Comparison of ENCODE assay signal across 7 mouse cellular contexts in the genomic region with DNA sequence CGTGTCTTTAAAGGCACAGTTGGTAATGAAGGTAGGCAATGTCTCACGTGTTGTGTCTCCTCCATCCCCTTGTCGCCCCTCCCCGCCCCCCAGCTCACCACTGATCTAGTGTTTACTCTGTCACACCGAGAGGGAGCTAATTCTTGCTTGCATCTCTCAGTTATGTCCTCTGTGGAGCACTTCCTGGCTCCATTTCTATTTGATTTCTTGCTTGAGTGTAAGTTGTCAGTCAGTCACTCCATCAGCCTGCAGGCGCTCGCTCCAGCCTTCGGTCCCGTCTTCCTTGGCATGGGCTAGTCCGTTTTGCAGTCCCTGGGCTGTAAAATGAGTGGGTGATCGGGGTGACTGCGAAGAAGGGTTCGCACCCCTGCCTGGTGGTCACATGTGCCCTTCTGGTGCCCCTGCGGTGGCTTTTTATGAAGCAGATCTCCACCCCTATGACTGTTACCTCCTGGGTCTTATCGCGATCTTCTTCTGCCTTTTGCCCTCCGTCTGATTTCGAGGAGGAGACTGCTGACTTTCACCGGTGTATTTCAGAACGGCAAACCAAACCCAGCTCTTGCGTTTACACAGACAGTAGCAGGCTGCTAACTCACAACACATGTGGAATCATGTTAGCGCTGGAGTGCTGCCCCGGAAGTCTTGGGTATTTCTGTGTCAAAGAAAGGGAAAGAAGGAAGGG. TPM values are rescaled to one million over a fixed set of nuclear protein-coding genes. Genes with fewer than 3 reads are reported as not detected.
DNase-seq lines count a peak whose midpoint lies in the region; ATAC-seq and TF ChIP-seq lines count a peak whose summit lies in the region.

No protein-coding gene starts in this region.

- TF ChIP-seq CTCF in testis, adult 2 months (IDR thresholded peaks at IDR 0.05; ENCODE audit: control insufficient read depth, insufficient read depth, insufficient replicate concordance, low read depth, low read length), result no peak

- H3K4me3 ChIP-seq in testis, adult 2 months (ENCODE audit: control insufficient read depth, low read depth, low read length), result peak overlapping the region; percentile 57
- peak overlapping the region; percentile 56 for H3K4me3 ChIP-seq in hindbrain, embryonic 10.5 days
- H3K4me3 ChIP-seq in lung, embryonic 15.5 days, result peak overlapping the region; percentile 37
- peak overlapping the region; percentile 37 for H3K4me3 ChIP-seq in neural tube, embryonic 14.5 days (ENCODE audit: low read depth, low read length)

- no peak overlapping the region for H3K27ac ChIP-seq in testis, adult 2 months (ENCODE audit: control insufficient read depth, insufficient read depth, low read depth, low read length)
- H3K27ac ChIP-seq in hindbrain, embryonic 10.5 days, result peak overlapping the region; percentile 83
- H3K27ac ChIP-seq in lung, embryonic 15.5 days, result peak overlapping the region; percentile 42
- H3K27ac ChIP-seq in neural tube, embryonic 14.5 days (ENCODE audit: low read depth, low read length), result peak overlapping the region; percentile 44; the same call in 1 of the 2 replicates

- H3K4me1 ChIP-seq in testis, adult 2 months (ENCODE audit: control insufficient read depth, insufficient read depth, low read length), result peaks cover 14% of the 10 kb centered on the region
- peaks cover 73% of the 10 kb centered on the region for H3K4me1 ChIP-seq in hindbrain, embryonic 10.5 days (replicated peaks)
- H3K4me1 ChIP-seq in lung, embryonic 15.5 days, result peaks cover 58% of the 10 kb centered on the region
- peaks cover 27% of the 10 kb centered on the region; the same call in 1 of the 2 replicates for H3K4me1 ChIP-seq in neural tube, embryonic 14.5 days (ENCODE audit: control insufficient read depth, insufficient read depth, low read length)

- 0 out of 2 replicates have a peak, but pooled peaks cover 3% of the 10 kb centered on the region for H3K27me3 ChIP-seq in testis, adult 2 months (ENCODE audit: control insufficient read depth, insufficient read depth, low read length)
- peaks cover 21% of the 10 kb centered on the region for H3K27me3 ChIP-seq in hindbrain, embryonic 10.5 days (ENCODE audit: insufficient read depth, poor library complexity, severe bottlenecking)
- H3K27me3 ChIP-seq in lung, embryonic 15.5 days, result no peaks in the 10 kb centered on the region; the same call in 1 of the 2 replicates
- no peaks in the 10 kb centered on the region; the same call in none of the 2 replicates for H3K27me3 ChIP-seq in neural tube, embryonic 14.5 days (ENCODE audit: control insufficient read depth, insufficient read depth, low read length)

- H3K36me3 ChIP-seq in testis, adult 2 months (ENCODE audit: control insufficient read depth, insufficient read depth, low read length), result no peaks in the 10 kb centered on the region
- no peaks in the 10 kb centered on the region for H3K36me3 ChIP-seq in hindbrain, embryonic 10.5 days
- H3K36me3 ChIP-seq in lung, embryonic 15.5 days, result no peaks in the 10 kb centered on the region
- no peaks in the 10 kb centered on the region for H3K36me3 ChIP-seq in neural tube, embryonic 14.5 days (ENCODE audit: control insufficient read depth, insufficient read depth, low read length)

- peak overlapping the region; percentile 19; the same call in 1 of the 2 replicates for H3K9ac ChIP-seq in lung, embryonic 15.5 days
- peak overlapping the region; percentile 42; the same call in 1 of the 2 replicates for H3K9ac ChIP-seq in neural tube, embryonic 14.5 days (replicated peaks; ENCODE audit: low read depth, low read length)

- no peaks in the 10 kb centered on the region for H3K9me3 ChIP-seq in hindbrain, embryonic 10.5 days
- no peaks in the 10 kb centered on the region for H3K9me3 ChIP-seq in lung, embryonic 15.5 days
- no peaks in the 10 kb centered on the region for H3K9me3 ChIP-seq in neural tube, embryonic 14.5 days (ENCODE audit: control insufficient read depth, low read length)

- DNase-seq in testis, postnatal 10 days (ENCODE audit: low spot score), result no peak
- DNase-seq in hindbrain, embryonic 10.5 days (ENCODE audit: low spot score), result peak; percentile 54
- DNase-seq in layer of hippocampus, adult 9-10 months (ENCODE audit: low spot score), result no peak

- peak overlapping the region; percentile 79 for H3K4me2 ChIP-seq in lung, embryonic 15.5 days
- H3K4me2 ChIP-seq in neural tube, embryonic 14.5 days (ENCODE audit: low read depth, low read length), result peak overlapping the region; percentile 71

- no peak for TF ChIP-seq POLR2A in testis, adult 2 months (IDR thresholded peaks at IDR 0.05; ENCODE audit: control insufficient read depth, low read depth, low read length)

- under 1% methylated on average over 23 of the region's 23 CpGs for WGBS in hindbrain, embryonic 10.5 days
- WGBS in lung, embryonic 15.5 days, result under 1% methylated on average over 23 of the region's 23 CpGs
- under 1% methylated on average over 23 of the region's 23 CpGs for WGBS in neural tube, embryonic 14.5 days

- ATAC-seq in common myeloid progenitor, adult 5-6 weeks (replicated peaks; ENCODE audit: low read depth, poor library complexity, severe bottlenecking), result peak; percentile 33
- ATAC-seq in lung, embryonic 15.5 days (ENCODE audit: borderline replicate concordance, extremely low read depth, low FRiP score, low TSS enrichment), result no peak
- ATAC-seq in neural tube, embryonic 14.5 days (ENCODE audit: low read depth), result peak; percentile 13; the same call in 1 of the 2 replicates

RNA-seq across cellular contexts. Expression of a gene that starts 45.9 kb away (rescaled TPM):
- 17.6 and 19.2 TPM in 2 replicates for polyA plus RNA-seq in testis, adult 2 months (2012; rRNA removed)
- total RNA-seq in common myeloid progenitor, adult 5-6 weeks (2017), result 15.9 and 25.9 TPM in 2 replicates
- 21.8 and 25.4 TPM in 2 replicates for polyA plus RNA-seq in hindbrain, embryonic 10.5 days (2016; fragmentation: Nextera tagmentation; extraction: Ambion mirVana)
- 13.8 and 14.8 TPM in 2 replicates for polyA plus RNA-seq in lung, embryonic 15.5 days (2015; fragmentation: Nextera tagmentation; extraction: Ambion mirVana)
- 19.6 and 20.9 TPM in 2 replicates for polyA plus RNA-seq in neural tube, embryonic 14.5 days (2014; fragmentation: Nextera tagmentation; extraction: Ambion mirVana)
